10 mouse cellular contexts compared by ENCODE assay signal in genomic region chr5:37076692-37077329, GRCm38 (mm10). TPM values are rescaled to one million over a fixed set of nuclear protein-coding genes. Genes with fewer than 3 reads are reported as not detected.
DNase-seq lines count a peak whose midpoint lies in the region; ATAC-seq and TF ChIP-seq lines count a peak whose summit lies in the region.
"Had no signal": no experiment of that assay in that cellular context is flagged by ENCODE, and none has a peak within 500 bp of the region (broad histone marks: within the 10 kb centered on the region; RNA-seq: fewer than 3 reads in every experiment).

No protein-coding gene starts in this region.

- no peak for DNase-seq in forebrain, embryonic 10.5 days (ENCODE audit: extremely low spot score, low spot score)
- no peak for DNase-seq in neural tube, embryonic 10.5 days (ENCODE audit: extremely low spot score, low spot score)
- DNase-seq in kidney, postnatal 10 days: peak; percentile 39
- DNase-seq in heart, adult 11 months: no peak
- DNase-seq in gastrocnemius, postnatal 36 days: no peak

- TF ChIP-seq POLR2A in olfactory bulb, adult 2 months (IDR thresholded peaks at IDR 0.05; ENCODE audit: insufficient read depth, low read depth, low read length): no peak

- ATAC-seq in forebrain, embryonic 13.5 days: no peak
- ATAC-seq in neural tube, embryonic 13.5 days (ENCODE audit: low read depth): peak; percentile 43; the same call in 1 of the 2 replicates

- TF ChIP-seq CTCF in olfactory bulb, adult 2 months (IDR thresholded peaks at IDR 0.05; ENCODE audit: insufficient read depth, low read depth, low read length): no peak

- H3K9ac ChIP-seq in forebrain, embryonic 13.5 days: peak overlapping the region; percentile 21; the same call in 1 of the 2 replicates
- peak overlapping the region; percentile 17; the same call in 1 of the 2 replicates for H3K9ac ChIP-seq in neural tube, embryonic 13.5 days

- no peak overlapping the region for H3K27ac ChIP-seq in forebrain, embryonic 13.5 days
- no peak overlapping the region for H3K27ac ChIP-seq in forebrain, embryonic 10.5 days
- no peak overlapping the region for H3K27ac ChIP-seq in neural tube, embryonic 13.5 days (replicated peaks)
- peak overlapping the region; percentile 85 for H3K27ac ChIP-seq in olfactory bulb, adult 2 months (ENCODE audit: insufficient read depth, low read depth, low read length)

- no peak overlapping the region for H3K4me2 ChIP-seq in forebrain, embryonic 13.5 days
- H3K4me2 ChIP-seq in neural tube, embryonic 13.5 days: no peak overlapping the region

- no peaks in the 10 kb centered on the region for H3K36me3 ChIP-seq in forebrain, embryonic 13.5 days (ENCODE audit: poor library complexity, severe bottlenecking)
- H3K36me3 ChIP-seq in forebrain, embryonic 10.5 days (replicated peaks): no peaks in the 10 kb centered on the region
- no peaks in the 10 kb centered on the region for H3K36me3 ChIP-seq in neural tube, embryonic 13.5 days

- H3K4me1 ChIP-seq in forebrain, embryonic 13.5 days: peaks cover 14% of the 10 kb centered on the region
- peaks cover 11% of the 10 kb centered on the region for H3K4me1 ChIP-seq in forebrain, embryonic 10.5 days
- H3K4me1 ChIP-seq in neural tube, embryonic 13.5 days (replicated peaks): peaks cover 16% of the 10 kb centered on the region
- H3K4me1 ChIP-seq in olfactory bulb, adult 2 months (ENCODE audit: control insufficient read depth, insufficient read depth, low read length): peaks cover 42% of the 10 kb centered on the region

- intact Hi-C loops in gastrocnemius, postnatal 36 days (cut with DNase I): no loop called here

- 58% methylated on average over 12 of the region's 12 CpGs for WGBS in forebrain, embryonic 13.5 days
- 57% methylated on average over 12 of the region's 12 CpGs for WGBS in forebrain, embryonic 10.5 days
- WGBS in neural tube, embryonic 13.5 days: 58% methylated on average over 12 of the region's 12 CpGs
- 37% methylated on average over 12 of the region's 12 CpGs for WGBS in olfactory bulb, adult 2 months

- peaks cover 5% of the 10 kb centered on the region; the same call in 1 of the 2 replicates for H3K27me3 ChIP-seq in forebrain, embryonic 13.5 days
- peaks cover 20% of the 10 kb centered on the region for H3K27me3 ChIP-seq in forebrain, embryonic 10.5 days (ENCODE audit: poor library complexity, severe bottlenecking)
- H3K27me3 ChIP-seq in neural tube, embryonic 13.5 days: no peaks in the 10 kb centered on the region

- H3K9me3 ChIP-seq in forebrain, embryonic 13.5 days (replicated peaks): no peaks in the 10 kb centered on the region
- H3K9me3 ChIP-seq in forebrain, embryonic 10.5 days: no peaks in the 10 kb centered on the region
- no peaks in the 10 kb centered on the region for H3K9me3 ChIP-seq in neural tube, embryonic 13.5 days

- no peak overlapping the region for H3K4me3 ChIP-seq in forebrain, embryonic 13.5 days
- H3K4me3 ChIP-seq in forebrain, embryonic 10.5 days: no peak overlapping the region
- H3K4me3 ChIP-seq in neural tube, embryonic 13.5 days: no peak overlapping the region
- H3K4me3 ChIP-seq in olfactory bulb, adult 2 months (ENCODE audit: insufficient read depth, low read depth, low read length): no peak overlapping the region

RNA-seq across cellular contexts. Expression of gene Gm1043, which starts 8.4 kb away (rescaled TPM):
- 0.40 and 0.68 TPM in 2 replicates for polyA plus RNA-seq in forebrain, embryonic 13.5 days (2015; fragmentation: Nextera tagmentation; extraction: Ambion mirVana)
- polyA plus RNA-seq in forebrain, embryonic 10.5 days (2016; fragmentation: Nextera tagmentation; extraction: Ambion mirVana): not detected in 2 replicates
- polyA plus RNA-seq in neural tube, embryonic 13.5 days (2015; fragmentation: Nextera tagmentation; extraction: Ambion mirVana): 1.2 and 1.5 TPM in 2 replicates
- not detected in 2 replicates for polyA plus RNA-seq in olfactory bulb, adult 2 months (2012; ENCODE audit: insufficient read depth, insufficient read length, low replicate concordance, missing spikeins)
- not detected for total RNA-seq in gastrocnemius, postnatal 36 days (2021)
- total RNA-seq: gastrocnemius, postnatal 4 days had no signal
- polyA plus RNA-seq: liver, embryonic 16.5 days had no signal
